Mouse (Mus musculus): ENCODE measurements around the gene Hcn3. TPM values are rescaled to one million over a fixed set of nuclear protein-coding genes. Genes with fewer than 3 reads are reported as not detected.

Gene Hcn3
- polyA plus RNA-seq, 1 experiment: 4.7 TPM

DNA sequence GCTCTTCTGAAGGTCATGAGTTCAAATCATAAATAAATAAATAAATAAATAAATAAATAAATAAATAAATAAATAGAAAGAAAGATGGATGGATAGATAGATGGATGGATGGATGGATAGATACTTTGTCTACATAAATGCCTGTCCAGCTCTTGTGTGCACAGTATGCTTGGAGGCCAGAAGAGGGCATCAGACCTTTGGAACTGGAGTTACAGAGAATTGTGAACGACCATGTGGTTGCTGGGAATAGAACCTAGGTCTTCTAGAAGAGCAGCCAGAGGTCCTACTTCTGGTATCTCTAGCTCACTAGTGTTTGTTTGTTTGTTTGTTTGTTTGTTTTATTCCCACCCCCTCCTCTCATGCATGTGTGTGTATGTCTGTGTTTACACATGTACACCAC is 33.4 kb upstream of the Hcn3 start:
- Histone ChIP-seq H3K9me3 (replicated peaks; ENCODE audit: control insufficient read depth, insufficient read depth, low read length, poor library complexity, severe bottlenecking) (no peaks in the 10 kb centered on the region), H3K27ac (ENCODE audit: insufficient read depth, low read length) (no peak overlapping the region), H3K9ac (ENCODE audit: low read depth, poor library complexity, severe bottlenecking) (no peak overlapping the region), H3K4me3 (ENCODE audit: low read depth, low read length) (no peak overlapping the region), H3K27me3 (ENCODE audit: control insufficient read depth, insufficient read depth, low read length, poor library complexity, severe bottlenecking) (no peaks in the 10 kb centered on the region; the same call in 1 of the 2 replicates), H3K36me3 (ENCODE audit: control insufficient read depth, insufficient read depth, low read length, poor library complexity, severe bottlenecking) (no peaks in the 10 kb centered on the region), H3K4me1 (ENCODE audit: control insufficient read depth, insufficient read depth, low read length) (no peaks in the 10 kb centered on the region)
- TF ChIP-seq CTCF (IDR thresholded peaks at IDR 0.05; ENCODE audit: low read depth, low read length): no peak
- no peak for TF ChIP-seq EP300 (IDR thresholded peaks at IDR 0.05; ENCODE audit: insufficient read depth, low read depth, low read length)
- TF ChIP-seq POLR2A (IDR thresholded peaks at IDR 0.05; ENCODE audit: insufficient read depth, low read length): no peak

DNA sequence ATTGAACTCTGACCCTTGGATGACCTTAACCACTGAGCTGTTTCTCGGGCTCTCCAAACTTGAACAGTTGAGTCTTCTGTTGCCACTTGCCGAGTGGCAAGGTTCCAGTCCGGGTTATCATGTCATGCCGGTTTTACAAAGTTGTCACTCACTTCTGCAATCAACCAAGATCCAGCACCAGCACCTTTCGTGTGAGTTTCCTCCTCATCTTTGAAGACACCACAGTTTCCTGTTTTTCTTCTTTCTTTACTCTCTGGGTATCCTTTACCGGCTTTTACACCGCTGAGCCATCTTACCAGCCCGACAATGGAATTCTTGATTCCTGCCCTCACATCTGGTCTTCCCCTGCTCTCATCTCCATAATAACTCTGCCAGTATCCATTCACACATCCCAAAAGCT is 30.4 kb upstream of the Hcn3 start:
- no peak for TF ChIP-seq CTCF (IDR thresholded peaks at IDR 0.05; ENCODE audit: low read depth, low read length)
- TF ChIP-seq EP300 (IDR thresholded peaks at IDR 0.05; ENCODE audit: insufficient read depth, low read depth, low read length): no peak
- no peak for TF ChIP-seq POLR2A (IDR thresholded peaks at IDR 0.05; ENCODE audit: insufficient read depth, low read length)
- Histone ChIP-seq H3K4me1 (ENCODE audit: control insufficient read depth, insufficient read depth, low read length) (no peaks in the 10 kb centered on the region), H3K4me3 (ENCODE audit: low read depth, low read length) (no peak overlapping the region), H3K9me3 (replicated peaks; ENCODE audit: control insufficient read depth, insufficient read depth, low read length, poor library complexity, severe bottlenecking) (no peaks in the 10 kb centered on the region), H3K9ac (ENCODE audit: low read depth, poor library complexity, severe bottlenecking) (no peak overlapping the region), H3K36me3 (ENCODE audit: control insufficient read depth, insufficient read depth, low read length, poor library complexity, severe bottlenecking) (no peaks in the 10 kb centered on the region), H3K27ac (ENCODE audit: insufficient read depth, low read length) (no peak overlapping the region), H3K27me3 (ENCODE audit: control insufficient read depth, insufficient read depth, low read length, poor library complexity, severe bottlenecking) (no peaks in the 10 kb centered on the region)

DNA sequence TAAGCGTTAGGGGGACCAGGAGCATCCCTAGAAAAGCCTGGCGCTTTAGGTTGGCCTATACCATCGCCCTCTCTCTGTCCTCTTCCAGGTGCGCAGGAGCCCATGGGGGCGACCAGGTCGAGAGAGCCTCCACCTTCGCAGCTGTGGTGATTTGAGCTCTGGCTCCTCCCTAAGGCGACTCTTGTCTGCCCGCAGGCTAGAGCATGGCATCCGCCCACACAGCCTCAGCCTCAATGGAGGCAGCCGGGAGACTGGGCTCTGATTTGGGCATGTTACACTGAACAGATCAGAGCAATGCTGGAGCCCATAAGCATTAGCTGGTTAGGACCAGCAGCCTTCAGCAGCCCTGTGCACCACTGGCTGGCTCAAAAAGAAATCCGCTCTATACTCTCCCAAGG is 28.5 kb upstream of the Hcn3 start:
- peak overlapping the region; percentile 34; the same call in 1 of the 2 replicates for H3K4me3 ChIP-seq (ENCODE audit: low read depth, low read length)
- TF ChIP-seq EP300 (IDR thresholded peaks at IDR 0.05; ENCODE audit: insufficient read depth, low read depth, low read length): no peak
- TF ChIP-seq CTCF (IDR thresholded peaks at IDR 0.05; ENCODE audit: low read depth, low read length): no peak
- TF ChIP-seq POLR2A (IDR thresholded peaks at IDR 0.05; ENCODE audit: insufficient read depth, low read length): no peak
- no peak overlapping the region for H3K27ac ChIP-seq (ENCODE audit: insufficient read depth, low read length)

DNA sequence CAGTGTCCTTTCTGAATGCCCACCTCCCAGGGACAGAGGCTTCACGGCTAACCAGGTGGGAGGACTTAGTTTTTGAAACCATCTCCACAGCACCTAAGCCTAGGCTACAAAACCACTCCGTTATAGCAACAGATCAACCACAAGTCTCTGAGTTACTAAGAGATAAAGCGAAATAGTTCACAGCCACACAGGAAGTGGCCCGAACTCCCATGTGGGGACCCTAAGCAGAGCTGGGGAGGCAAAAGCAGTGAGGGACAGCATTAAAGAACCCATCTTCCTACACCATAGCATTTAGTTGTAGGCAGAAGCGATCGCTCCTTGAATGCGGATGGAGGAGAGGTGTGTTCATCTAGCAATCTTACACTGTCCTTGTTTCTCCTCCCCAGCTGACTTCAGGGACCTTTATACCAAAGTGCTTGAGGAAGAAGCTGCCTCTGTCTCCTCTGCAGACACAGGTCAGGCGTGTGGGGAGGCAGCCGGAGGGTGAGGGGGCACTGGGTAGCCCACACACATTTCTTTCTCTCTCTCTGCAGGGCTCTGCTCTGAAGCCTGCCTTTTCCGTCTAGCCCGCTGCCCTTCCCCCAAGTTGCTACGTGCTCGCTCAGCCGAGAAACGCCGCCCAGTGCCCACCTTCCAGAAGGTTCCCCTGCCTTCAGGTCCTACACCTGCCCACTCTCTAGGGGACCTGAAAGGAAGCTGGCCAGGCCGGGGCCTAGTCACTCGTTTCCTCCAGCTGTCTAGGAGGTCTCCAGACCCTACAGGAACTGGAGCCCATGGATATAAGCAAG is 27.9 kb upstream of the Hcn3 start:
- Histone ChIP-seq H3K27ac (ENCODE audit: insufficient read depth, low read length) (no peak overlapping the region), H3K4me3 (ENCODE audit: low read depth, low read length) (peak overlapping the region; percentile 34; the same call in 1 of the 2 replicates)

More for the DNA sequence above, 28.5 kb upstream of the Hcn3 start:
- Histone ChIP-seq H3K9me3 (replicated peaks; ENCODE audit: control insufficient read depth, insufficient read depth, low read length, poor library complexity, severe bottlenecking) (no peaks in the 10 kb centered on the region), H3K4me1 (ENCODE audit: control insufficient read depth, insufficient read depth, low read length) (peaks cover 2% of the 10 kb centered on the region), H3K36me3 (ENCODE audit: control insufficient read depth, insufficient read depth, low read length, poor library complexity, severe bottlenecking) (no peaks in the 10 kb centered on the region), H3K27me3 (ENCODE audit: control insufficient read depth, insufficient read depth, low read length, poor library complexity, severe bottlenecking) (no peaks in the 10 kb centered on the region), H3K9ac (ENCODE audit: low read depth, poor library complexity, severe bottlenecking) (peak overlapping the region; percentile 7)

DNA sequence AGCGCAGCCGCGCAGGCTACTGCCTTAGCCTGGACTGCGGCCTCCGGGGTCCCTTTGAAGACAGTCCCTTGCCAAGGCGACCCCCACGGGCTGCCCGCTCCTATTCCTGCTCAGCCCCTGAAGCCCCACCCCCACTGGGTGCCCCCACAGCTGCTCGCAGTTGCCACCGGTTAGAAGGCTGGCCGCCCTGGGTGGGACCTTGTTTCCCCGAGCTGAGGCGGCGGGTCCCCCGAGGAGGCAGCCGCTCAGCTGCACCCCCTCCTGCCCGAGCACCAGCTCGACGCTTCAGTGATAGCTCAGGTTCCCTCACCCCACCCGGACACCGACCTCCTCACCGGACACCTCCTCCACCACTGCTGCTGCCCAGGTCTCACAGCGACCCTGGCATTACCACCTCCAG is 27.2 kb upstream of the Hcn3 start:
- peaks cover 2% of the 10 kb centered on the region for H3K4me1 ChIP-seq (ENCODE audit: control insufficient read depth, insufficient read depth, low read length)
- TF ChIP-seq EP300 (IDR thresholded peaks at IDR 0.05; ENCODE audit: insufficient read depth, low read depth, low read length) (no peak), POLR2A (IDR thresholded peaks at IDR 0.05; ENCODE audit: insufficient read depth, low read length) (no peak), CTCF (IDR thresholded peaks at IDR 0.05; ENCODE audit: low read depth, low read length) (no peak)
- H3K9ac ChIP-seq (ENCODE audit: low read depth, poor library complexity, severe bottlenecking): peak overlapping the region; percentile 29
- H3K4me3 ChIP-seq (ENCODE audit: low read depth, low read length): peak overlapping the region; percentile 31; the same call in 1 of the 2 replicates
- H3K27ac ChIP-seq (ENCODE audit: insufficient read depth, low read length): no peak overlapping the region
- H3K27me3 ChIP-seq (ENCODE audit: control insufficient read depth, insufficient read depth, low read length, poor library complexity, severe bottlenecking): no peaks in the 10 kb centered on the region
- no peaks in the 10 kb centered on the region for H3K9me3 ChIP-seq (replicated peaks; ENCODE audit: control insufficient read depth, insufficient read depth, low read length, poor library complexity, severe bottlenecking)
- H3K36me3 ChIP-seq (ENCODE audit: control insufficient read depth, insufficient read depth, low read length, poor library complexity, severe bottlenecking): no peaks in the 10 kb centered on the region

More for the DNA sequence above, 27.9 kb upstream of the Hcn3 start:
- no peaks in the 10 kb centered on the region for H3K36me3 ChIP-seq (ENCODE audit: control insufficient read depth, insufficient read depth, low read length, poor library complexity, severe bottlenecking)
- H3K9me3 ChIP-seq (replicated peaks; ENCODE audit: control insufficient read depth, insufficient read depth, low read length, poor library complexity, severe bottlenecking): no peaks in the 10 kb centered on the region
- peaks cover 2% of the 10 kb centered on the region for H3K4me1 ChIP-seq (ENCODE audit: control insufficient read depth, insufficient read depth, low read length)
- TF ChIP-seq POLR2A (IDR thresholded peaks at IDR 0.05; ENCODE audit: insufficient read depth, low read length) (no peak), EP300 (IDR thresholded peaks at IDR 0.05; ENCODE audit: insufficient read depth, low read depth, low read length) (no peak), CTCF (IDR thresholded peaks at IDR 0.05; ENCODE audit: low read depth, low read length) (no peak)
- H3K9ac ChIP-seq (ENCODE audit: low read depth, poor library complexity, severe bottlenecking): peak overlapping the region; percentile 7
- H3K27me3 ChIP-seq (ENCODE audit: control insufficient read depth, insufficient read depth, low read length, poor library complexity, severe bottlenecking): no peaks in the 10 kb centered on the region

DNA sequence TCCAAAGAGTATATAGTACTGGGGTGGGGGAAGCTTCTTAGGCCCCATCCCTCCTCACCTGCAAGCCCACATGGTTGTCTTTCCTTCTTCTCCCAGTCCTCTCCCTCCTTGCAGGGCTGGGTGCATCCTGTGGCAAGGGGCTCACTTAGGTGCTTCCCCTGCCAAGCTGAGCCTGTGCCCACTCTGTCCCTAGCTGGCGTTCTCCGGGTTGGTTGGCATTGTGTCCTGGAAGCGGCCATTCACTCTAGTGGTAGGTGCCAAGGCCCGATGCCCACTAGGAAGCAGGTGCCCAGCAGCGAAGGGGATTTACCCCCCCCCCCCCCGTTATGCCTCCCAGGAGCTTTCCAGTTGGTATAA is 23.9 kb upstream of the Hcn3 start:
- peak overlapping the region; percentile 54 for H3K9ac ChIP-seq (ENCODE audit: low read depth, poor library complexity, severe bottlenecking)
- TF ChIP-seq POLR2A (IDR thresholded peaks at IDR 0.05; ENCODE audit: insufficient read depth, low read length): no peak
- TF ChIP-seq CTCF (IDR thresholded peaks at IDR 0.05; ENCODE audit: low read depth, low read length): no peak
- no peak for TF ChIP-seq EP300 (IDR thresholded peaks at IDR 0.05; ENCODE audit: insufficient read depth, low read depth, low read length)
- peaks cover 6% of the 10 kb centered on the region for H3K36me3 ChIP-seq (ENCODE audit: control insufficient read depth, insufficient read depth, low read length, poor library complexity, severe bottlenecking)
- H3K4me1 ChIP-seq (ENCODE audit: control insufficient read depth, insufficient read depth, low read length): peaks cover 4% of the 10 kb centered on the region
- no peaks in the 10 kb centered on the region for H3K9me3 ChIP-seq (replicated peaks; ENCODE audit: control insufficient read depth, insufficient read depth, low read length, poor library complexity, severe bottlenecking)
- H3K27ac ChIP-seq (ENCODE audit: insufficient read depth, low read length): no peak overlapping the region
- peak overlapping the region; percentile 80; the same call in 1 of the 2 replicates for H3K4me3 ChIP-seq (ENCODE audit: low read depth, low read length)
- no peaks in the 10 kb centered on the region for H3K27me3 ChIP-seq (ENCODE audit: control insufficient read depth, insufficient read depth, low read length, poor library complexity, severe bottlenecking)
